Mouse (Mus musculus) brain, embryonic 14.5 days (tissue): ENCODE measurements around the gene Inpp1.
"Not testable (repeated sequence)": the region's sequence is repeated elsewhere in the genome, so short reads cannot be mapped to it uniquely, and the experiment has no call there.

Experiments used
- CTCF ChIP-seq: fragments of 200-500 bp; IDR thresholded peaks from 2 replicates; pipeline ENCODE4 v1.5.1; 2012; ENCODE audit warnings: inconsistent platforms, mild to moderate bottlenecking, moderate library complexity, borderline replicate concordance; ENCODE audit not compliant: insufficient read depth, insufficient read length; ENCODE audit errors: extremely low read depth
- POLR2A ChIP-seq: fragments of 200-500 bp; IDR thresholded peaks from 2 replicates; pipeline ENCODE4 v1.6.1; 2012; ENCODE audit warnings: mild to moderate bottlenecking, inconsistent platforms, borderline replicate concordance; ENCODE audit not compliant: poor library complexity, insufficient read depth, insufficient read length, severe bottlenecking; ENCODE audit errors: extremely low read depth

- not testable (repeated sequence) for TF ChIP-seq POLR2A
- TF ChIP-seq CTCF = peak; percentile 25; the same call in 1 of the 2 replicates
These were observed 36.5 kb upstream of the Inpp1 start for GRCm38 (mm10) chr1:52854029-52854428.
